Mouse (Mus musculus) bone marrow, adult 2 months (tissue): Measurements from ENCODE around the gene Hoxd13.

ENCODE experiments used
- CTCF ChIP-seq: fragments of 200-500 bp; IDR thresholded peaks from 2 replicates; pipeline ENCODE4 v1.5.1; 2011; ENCODE audit warnings: low read length, control low read depth; ENCODE audit not compliant: control insufficient read depth, insufficient read depth
- POLR2A ChIP-seq: fragments of 200-500 bp; IDR thresholded peaks from 2 replicates; pipeline ENCODE4 v1.6.1; 2011; ENCODE audit warnings: low read depth, mild to moderate bottlenecking, control low read depth, low read length, borderline replicate concordance; ENCODE audit not compliant: control insufficient read depth

- TF ChIP-seq POLR2A, result no peak
- TF ChIP-seq CTCF, result no peak
Observed at GRCm38 (mm10) chr2:74704393-74704998, 36.4 kb downstream of the Hoxd13 start, which contains the start of gene Hoxd8.
